Mouse (Mus musculus) 416B (cell line): ENCODE results near the gene Rsg1.

Experiments used
- DNase-seq: peaks from one replicate; pipeline ENCODE4 v3.0.0; 2011; ENCODE audit warnings: low read depth

Rsg1 gene

DNA sequence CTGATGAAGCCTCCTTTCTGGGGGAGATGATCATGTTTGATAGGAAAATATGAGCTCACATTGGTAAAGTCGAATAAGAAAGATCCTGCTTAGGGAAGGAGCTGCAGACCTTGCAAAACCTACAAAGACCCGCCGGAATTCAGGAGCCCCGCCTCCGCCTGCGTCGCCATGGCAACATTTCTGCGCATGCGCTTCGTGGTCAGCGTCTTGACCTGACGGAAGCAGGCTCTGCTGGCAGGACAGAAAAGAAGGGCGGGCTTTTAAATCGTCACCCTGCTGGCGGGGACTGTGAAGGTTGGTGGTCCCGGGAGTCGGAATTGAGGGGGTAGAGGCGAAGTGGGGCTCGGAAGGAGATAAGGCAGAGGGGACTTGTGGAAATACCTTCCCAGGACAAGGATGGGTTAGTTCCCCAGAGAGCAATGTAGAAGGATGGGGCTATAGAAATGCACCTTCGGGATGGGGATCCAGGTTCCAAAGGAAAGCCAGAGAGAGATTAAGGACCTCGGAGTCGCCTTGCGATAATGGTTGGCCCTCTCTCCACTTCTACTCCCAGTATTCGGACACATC is at the start of gene Rsg1:
Rsg1 (plus strand) TSS at position 187 of the 567 bp plus-strand sequence.
- peak; percentile 95 for DNase-seq

DNA sequence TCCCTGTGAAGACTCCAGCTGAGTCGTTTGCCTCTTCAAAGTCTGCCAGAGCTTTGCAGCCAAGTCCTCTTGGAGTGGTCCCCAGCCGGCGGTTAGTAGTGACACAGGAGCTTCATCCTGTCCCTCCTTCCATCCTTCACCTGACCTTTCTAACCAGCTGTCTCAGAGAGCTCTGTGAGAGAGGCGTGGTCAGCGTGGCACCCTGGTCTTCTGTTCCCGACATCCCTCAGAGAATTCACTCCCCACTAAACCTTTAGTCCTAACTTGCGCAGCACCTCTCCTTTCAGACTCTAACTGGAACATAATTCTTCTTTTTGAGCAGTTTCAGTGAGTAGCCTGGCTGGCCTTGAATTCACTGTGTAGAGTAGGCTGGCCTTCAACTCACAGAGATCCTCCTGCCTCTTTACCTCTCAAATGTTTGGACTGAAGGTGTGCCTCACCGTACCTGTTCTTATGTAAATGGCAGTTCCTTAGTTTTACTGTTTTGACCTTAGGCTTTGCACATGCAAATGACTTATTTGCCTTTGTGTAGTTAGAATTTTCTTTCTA is 47.9 kb upstream of the Rsg1 start:
- no peak for DNase-seq

DNA sequence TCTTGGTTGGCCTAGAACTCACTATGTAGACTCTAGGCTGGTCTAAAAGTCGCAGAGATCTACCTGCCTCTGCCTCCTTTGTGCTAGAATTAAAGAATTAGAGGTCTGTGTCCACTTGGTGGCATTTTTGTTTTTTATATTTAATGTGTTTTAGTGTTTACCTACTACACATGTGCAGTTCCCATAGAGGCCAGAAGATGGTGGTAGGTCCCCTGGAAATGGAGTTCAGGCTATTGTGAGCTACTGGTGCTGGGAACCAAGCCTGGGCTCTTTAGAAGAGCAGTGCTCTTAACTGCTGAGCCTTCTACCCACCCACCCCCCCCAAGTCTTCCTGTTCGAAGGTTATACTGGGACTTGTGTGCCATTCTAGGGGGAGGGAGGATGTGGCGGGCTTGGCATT is 46.6 kb upstream of the Rsg1 start:
- DNase-seq: no peak

DNA sequence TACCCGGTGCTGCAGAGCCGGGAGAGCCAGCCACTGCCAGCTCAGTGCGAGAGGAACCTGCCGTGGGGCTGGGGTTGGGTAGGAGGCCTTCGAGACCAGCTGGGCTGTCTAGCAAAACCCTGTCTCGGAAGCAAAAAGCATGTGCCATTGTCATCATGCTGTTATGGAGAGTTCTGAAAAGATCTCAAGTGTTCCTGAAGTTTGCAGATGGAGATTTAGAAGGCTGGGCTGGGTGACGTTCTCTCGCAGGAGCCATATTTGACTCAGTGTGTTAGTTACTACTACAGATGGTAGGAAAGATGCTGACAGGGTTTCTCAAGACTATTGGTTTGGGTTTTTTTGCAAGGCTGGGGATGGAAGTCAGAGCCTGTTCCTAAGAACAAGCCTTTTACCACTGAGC is 41.6 kb upstream of the Rsg1 start:
- no peak for DNase-seq

DNA sequence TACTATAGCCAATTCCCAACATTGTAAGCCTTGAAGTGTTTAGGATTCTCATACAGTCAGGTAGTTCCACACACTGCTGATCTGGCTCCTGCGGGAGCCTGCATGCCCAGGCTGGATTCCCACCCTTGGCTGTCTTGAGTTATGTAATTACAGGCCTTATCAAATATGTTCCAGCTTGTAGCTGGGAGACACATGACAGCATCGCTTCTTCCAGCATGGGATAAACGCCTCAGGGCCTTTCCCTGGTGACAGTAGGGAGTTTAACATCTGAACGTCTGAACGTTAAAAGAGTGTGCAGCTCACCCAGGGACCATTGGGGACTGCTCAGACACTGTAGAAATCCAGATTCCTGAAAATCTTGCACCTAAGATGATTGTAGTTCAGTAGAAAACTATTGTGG is 38.0 kb upstream of the Rsg1 start:
- DNase-seq: no peak

DNA sequence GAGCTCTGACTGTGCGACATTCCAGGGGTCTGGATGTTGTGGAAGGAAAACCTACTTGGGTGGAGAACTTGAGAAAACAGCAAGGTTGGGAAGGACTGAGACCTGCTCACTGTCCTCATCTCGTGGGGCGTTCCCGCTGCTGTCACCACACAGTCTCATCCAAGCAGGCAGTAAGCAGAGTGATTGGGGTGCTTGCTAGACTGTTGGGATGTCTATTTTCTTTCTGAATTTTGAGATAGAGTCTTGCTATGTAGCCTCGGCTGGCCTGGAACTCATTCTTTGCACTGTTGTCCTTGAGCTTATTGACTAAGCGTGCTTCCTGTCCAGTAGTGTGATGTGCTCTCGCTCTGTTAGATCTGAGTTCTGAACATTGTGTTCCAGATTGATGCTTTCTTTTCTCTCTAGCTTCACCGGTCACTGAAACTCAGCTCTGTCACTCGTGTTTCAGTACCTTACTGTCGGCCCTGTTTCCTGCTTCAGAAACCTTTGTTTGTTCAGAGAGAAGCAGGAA is 37.4 kb upstream of the Rsg1 start:
- DNase-seq: no peak

DNA sequence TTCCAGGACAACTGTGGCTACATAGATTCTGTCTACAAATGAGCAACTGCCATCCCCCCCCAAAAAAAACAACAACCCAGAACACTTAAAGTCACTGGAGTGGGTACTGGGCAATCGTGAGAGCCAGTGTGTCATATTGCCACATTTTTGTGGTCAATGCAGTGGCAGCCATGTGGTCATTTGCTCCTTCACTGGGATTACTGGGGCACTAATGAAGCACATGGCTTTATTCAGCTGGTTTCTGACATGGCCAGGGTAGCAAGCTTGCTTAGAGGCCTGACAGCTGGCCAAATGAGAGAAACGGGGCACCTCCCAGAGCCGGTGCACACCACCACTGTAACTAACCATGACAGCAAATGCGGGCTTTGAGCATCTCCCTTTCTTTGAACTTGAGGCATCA is 35.3 kb upstream of the Rsg1 start:
- peak; percentile 61 for DNase-seq

DNA sequence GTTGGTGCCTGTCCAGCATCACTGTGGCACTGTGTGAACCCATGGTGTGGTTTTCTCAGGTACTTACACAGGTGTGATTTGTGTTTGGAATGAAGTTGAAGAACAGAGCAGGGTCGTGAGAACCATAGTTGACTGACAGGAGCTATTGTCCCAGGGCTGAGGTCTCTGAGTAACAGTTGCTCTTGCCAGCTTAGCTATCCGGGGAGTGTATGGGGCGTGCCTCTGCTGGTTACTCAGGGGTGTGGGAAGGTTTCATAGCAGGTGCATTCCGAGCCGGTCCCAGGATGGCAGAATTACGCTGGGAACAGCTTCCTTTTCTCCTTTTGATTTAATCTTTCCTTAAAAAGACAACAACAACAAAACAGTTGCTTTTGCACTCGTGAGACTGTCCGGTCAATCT is 32.9 kb upstream of the Rsg1 start:
- DNase-seq: no peak

DNA sequence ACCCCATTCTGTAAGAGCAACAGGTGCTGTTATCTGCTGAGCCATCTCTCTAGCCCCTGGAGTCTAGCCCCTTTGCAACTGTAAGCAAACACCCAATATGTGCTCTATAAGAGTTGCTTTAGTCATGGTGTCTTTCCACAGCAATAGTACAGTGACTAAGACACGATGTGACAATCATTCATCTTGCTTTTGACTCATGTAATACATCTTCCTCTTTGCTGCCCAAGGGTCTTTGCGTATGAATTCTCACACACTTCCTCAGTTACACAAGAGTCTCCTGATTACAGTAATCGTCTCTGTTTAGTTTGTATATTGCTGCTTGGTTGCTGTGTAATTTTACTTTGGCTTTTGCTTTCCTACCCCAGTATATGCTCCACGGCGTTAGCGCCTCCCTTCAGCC is 31.8 kb upstream of the Rsg1 start:
- DNase-seq: peak; percentile 76

DNA sequence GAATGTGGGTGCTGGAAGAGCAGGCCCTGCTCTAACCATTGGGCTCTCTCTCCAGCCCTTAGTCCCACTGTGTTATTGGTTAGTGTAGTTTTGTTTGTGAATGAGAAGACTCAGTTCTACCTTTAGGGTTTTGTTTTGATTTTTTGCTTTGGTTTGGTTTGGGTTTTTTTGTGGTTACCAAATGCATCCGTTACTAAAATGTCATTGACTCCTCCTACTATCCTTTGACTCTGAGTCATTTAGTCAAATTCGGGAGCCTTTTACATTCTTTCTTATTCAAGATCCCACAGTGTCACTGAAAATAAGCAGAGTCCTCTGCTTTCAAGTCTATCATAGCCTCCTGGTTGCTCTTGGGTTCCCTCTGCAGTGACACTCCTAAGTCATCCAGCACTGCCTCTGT is 29.8 kb upstream of the Rsg1 start:
- peak; percentile 28 for DNase-seq

DNA sequence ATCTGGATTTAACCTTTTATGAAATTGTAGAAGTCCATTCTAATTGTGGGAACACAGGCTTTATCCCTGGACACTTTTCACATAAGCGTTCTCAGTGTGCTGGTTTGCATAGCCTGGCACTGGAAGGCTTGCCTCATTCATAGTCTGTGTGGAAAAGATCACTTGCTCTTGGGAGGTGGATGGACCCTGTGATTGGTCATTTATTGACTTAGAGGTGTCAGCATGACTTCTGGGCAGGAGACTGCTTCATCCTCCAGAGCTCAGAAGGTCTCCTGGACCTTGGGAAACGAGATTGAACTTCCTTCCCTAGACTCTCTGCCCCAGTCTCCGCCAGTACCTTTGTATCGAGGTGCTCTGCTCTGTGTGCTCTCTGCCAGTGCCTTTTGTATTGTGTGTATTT is 29.3 kb upstream of the Rsg1 start:
- no peak for DNase-seq

DNA sequence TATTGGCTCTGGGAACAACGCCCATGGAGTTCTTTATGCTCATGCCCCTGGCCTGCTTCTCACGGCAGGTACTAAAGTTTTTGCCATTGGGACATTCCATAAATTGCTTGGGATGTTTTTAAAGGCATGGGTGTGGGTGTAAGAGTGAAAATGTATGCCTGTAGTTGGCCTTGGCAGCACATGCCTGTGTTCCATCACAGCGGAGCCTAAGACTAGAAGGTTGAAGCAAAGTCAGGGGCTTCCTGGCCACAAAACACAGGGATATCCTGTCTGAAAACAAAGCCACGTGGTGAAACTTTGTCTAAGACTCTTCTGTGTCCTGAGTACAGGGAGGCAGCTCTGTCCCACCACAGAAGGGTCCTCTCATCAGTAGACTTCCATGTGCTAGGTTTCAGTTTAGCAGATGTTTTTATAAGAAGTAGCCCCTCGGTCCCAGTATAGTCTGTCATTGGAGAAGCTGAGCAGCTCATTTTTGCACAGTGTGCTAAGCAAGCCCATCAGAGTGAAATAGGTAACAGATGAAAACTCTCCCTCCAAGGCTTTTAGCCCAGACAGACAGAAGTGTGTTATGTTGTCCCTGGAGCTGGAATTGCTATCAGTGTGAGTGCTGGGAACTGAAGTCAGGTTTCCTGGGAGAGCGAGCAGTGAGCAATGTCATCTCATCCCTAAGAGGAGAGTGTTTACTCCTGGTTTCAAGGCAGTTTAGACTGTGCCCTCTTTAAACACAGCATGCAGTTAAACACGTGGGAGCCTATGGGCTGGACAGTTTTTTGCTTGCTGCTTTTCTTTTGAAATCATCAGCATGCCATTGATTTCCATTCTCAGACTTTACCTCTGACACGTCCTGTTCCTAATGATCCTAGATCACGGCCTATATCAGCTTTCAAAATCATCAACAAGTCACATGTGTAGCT is 26.6 kb upstream of the Rsg1 start:
- DNase-seq: no peak

DNA sequence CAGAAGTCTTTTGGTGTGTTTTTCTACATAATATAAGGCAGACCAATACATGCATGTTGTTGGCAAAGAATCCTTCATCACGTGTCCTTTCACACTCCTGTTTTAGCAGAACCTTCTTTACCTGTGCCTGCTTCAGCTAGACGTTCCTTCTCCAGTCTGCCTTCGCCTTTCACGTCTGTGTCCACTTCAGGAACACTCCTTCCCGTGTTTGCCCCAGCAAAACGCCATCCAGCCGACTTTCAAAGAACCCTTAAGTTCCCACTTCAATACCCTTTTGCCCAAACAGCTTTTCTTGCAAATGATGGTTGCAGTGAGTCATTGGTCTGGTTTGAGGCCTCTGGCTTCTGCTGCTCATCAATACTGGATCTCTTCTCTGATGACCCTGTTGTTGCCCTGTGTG is 22.5 kb upstream of the Rsg1 start:
- no peak for DNase-seq

DNA sequence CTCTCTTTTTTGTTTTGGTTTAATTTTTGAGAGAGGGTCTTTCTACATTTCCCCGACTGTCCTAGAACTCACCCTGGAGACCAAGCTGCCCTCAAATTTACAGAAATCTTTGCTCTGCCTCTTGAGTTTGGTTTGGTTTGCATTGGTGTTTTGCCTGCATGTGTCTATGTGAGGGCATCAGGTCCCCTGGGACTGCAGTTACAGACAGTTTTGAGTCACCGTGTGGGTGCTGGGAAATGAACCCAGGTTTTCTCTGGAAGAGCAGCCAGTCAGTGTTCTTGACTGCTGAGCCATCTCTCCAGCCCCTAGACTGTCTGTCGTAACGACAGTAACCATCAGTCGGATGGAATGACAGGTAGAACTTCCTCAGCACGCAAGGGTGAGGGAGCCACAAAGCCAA is 19.2 kb upstream of the Rsg1 start:
- no peak for DNase-seq

DNA sequence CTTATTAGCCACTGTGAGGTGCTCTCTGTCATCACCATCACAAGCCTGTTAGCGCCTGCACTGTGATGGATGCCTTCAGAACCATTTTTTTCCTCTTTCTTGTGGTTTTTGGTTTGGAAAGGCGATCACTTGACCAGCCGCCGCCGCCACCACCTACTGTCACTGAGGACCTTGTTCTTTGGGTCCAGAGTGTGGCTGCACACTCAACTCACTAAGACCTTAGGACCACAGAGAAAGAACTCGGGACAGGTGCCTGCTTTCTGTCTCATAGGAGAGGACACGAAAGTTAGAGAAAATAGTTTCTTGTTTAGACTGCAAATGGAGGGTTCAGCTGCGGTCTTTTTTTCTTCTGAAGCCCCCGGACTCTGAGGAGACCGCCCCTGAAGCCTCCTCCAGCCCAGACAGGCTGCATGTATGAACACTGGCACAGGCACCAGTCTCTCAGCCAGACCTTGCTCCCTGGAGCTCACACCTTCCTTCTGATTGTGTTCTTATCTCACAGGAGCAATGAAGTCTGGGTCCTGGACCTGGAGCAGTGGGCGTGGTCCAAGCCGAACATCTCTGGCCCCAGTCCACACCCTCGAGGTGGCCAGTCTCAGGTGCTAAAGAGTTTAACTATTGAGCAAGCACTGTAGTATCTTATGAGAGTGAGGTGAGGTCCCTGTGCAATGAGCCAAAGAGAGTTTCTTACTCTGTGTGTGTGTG is 16.6 kb upstream of the Rsg1 start:
- DNase-seq: no peak

DNA sequence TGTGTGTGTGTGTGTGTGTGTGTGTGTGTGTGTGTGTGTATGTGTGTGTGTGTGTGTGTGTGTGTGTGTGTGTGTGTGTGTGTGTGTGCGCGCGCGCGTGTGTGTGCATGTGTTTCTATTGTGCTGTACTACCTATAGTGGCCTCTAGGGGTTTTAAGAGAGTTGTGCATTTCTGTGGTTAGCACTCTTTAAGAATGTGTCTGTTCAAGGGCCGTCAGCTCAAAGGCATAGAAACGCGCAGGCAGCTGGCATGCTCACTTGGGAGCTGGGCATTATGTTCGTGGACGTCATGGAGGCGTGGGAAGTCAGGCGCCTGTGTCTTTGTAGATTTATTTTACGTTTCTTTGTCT is 16.1 kb upstream of the Rsg1 start:
- DNase-seq: no peak

DNA sequence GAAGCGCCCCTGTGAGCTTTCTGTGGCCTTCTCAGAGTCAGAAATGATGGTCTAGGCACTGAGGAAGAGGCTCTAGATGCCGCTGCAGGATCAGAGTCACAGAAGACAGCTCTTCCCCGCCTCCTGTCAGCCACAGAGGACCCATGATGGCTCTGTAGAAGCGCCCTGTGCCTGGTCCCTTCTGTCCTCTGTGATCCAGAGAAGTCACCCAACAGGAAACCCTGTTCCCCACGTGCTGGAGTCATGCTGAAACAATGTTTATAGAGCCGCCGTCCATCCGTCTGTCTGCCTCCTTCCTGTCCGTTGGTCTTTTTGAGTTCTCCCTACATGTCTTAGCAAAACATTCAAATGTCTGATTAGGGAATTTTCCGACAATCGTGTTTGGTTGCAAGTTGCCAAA is 12.8 kb upstream of the Rsg1 start:
- DNase-seq: no peak

DNA sequence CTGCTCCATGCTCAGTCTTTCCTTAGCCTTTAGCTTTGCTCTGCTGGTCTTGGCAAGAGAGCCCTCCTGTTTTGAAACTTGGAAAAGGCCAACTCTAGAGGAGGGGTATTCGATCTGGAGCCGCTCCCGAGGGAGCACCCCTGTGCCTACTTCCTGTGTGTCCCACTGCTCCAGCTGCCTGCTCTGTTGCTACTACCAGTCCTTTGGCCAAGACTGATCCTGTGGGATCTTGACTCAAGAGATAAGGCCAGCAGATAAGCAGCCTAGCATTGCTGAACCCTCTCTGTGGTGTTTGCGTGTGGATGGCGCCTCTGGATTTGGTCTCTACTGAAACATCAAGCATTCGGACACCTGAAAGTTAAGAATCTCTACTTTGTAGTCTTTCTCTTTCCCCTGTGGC is 11.6 kb upstream of the Rsg1 start:
- no peak for DNase-seq

DNA sequence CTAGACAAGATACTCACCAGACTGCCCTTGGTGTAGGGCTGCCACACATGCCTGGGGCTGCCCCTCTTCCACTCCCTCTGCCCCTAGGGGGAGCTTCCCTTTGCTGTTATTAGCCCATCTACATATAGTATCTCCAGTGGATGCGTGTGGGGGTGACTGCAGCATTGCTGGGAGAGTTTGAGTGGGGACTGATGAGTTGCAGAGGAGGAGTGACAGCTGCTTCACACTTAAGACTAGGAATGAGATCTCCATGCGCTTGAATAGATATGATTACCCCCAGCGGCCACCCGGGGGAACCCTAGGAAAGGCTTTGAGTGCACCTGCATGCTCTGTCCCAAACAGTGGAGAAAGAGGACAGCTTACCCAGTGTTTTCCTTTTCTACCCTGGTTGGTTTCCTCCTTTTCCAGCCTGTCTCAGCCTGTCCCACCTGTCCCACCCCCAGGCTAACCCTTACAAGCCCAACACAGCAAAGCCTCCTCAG is 9.1 kb upstream of the Rsg1 start:
- DNase-seq: peak; percentile 35

DNA sequence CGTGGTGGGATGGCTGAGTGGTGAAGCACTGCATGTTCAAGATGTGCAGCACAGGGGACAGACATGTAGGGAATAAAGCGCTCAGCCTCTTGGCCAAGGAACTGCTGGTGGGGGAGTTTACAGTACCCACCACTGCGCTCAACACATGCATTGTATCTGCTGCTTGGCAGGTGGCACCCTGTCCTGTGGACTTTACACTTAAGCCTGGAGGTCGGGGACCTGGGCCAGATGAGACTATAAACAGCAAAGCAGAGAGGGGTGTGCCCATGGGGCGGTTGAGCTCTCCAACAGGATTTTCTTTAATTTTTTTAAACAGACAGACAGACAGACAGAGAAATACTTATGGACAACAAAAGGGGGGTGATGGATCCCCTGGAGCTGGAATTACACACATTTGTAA is 6.7 kb upstream of the Rsg1 start:
- DNase-seq: no peak

DNA sequence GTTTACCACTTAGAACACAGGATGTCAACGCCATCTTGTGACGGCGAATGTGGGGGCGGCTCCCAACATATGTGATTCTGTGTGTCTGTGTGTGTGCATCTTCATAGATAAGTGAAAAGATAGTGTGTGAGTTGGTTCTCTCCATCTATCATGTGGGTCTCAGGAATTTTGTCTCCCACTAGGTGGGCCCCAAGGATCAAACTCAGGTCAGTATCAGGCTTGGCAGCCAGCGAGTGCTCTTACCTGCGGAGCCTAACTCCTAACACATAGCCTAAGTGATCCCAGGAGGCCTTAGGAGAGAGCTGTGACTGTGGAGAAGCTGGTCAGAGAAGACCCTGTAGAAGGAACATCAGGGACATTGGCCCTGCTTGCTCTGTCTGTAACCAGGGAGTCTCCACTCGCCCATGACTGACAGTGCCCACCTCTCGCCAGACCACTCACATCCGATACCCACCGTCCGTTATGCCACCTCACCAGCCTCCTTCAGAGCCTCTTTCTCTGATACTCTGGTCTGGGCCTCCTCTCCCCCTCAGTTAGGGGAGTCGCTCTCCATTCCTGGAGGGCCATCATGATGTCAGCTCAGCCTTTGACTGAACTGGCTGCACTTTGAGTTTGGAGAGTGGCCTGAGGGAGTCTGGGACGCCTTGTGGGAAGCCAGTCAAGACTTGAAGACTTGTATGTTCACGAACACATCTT is 3.1 kb upstream of the Rsg1 start:
- DNase-seq: no peak

DNA sequence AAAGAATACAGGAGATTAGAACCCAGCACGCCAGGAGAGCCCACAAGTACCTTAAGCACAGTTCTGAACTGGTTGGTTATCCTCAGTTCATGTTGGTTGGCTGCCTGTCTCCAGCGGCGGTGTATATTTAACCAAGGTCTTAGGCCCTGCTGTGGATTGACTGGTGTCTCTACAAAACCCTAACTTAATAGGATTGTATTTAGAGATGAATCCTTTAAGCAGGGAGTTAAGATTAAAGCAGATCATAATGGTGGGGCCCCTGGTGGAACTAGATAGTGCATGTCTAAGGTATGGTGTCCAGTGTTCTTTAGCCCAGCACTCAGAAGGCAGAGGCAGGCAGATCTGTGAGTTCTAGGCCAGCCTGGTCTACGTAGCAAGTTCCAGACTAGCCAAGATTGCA is 2.1 kb upstream of the Rsg1 start:
- DNase-seq: no peak
